Comparison of ENCODE assay signal across 11 mouse cellular contexts in the genomic region with DNA sequence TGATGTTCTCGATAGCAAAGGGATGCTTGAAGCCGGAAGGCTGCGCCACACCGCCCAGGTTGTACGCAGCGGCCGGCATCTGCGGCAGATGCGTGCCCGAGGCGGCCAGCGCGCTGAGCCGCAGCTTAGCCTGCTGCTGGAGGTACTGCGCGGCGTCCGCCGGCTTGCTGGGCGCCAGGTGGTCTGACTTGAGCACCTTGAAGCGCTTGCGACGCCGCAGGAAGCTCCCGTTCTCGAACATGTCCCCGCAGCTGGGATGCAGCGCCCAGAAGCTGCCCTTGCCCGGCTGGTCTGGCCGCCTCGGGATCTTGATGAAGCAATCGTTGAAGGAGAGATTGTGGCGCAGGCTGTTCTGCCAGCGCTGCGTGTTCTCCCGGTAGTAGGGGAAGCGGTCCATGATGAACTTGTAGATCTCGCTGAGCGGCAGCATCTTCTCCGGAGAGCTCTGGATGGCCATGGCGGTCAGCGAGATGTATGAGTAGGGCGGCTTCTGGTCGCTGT. TPM values are rescaled to one million over a fixed set of nuclear protein-coding genes. Genes with fewer than 3 reads are reported as not detected.
DNase-seq lines count a peak whose midpoint lies in the region; ATAC-seq and TF ChIP-seq lines count a peak whose summit lies in the region.
"Had no signal": no experiment of that assay in that cellular context is flagged by ENCODE, and none has a peak within 500 bp of the region (broad histone marks: within the 10 kb centered on the region; RNA-seq: fewer than 3 reads in every experiment).

No protein-coding gene starts in this region.

- under 1% methylated on average over 44 of the region's 44 CpGs for WGBS in kidney, embryonic 14.5 days
- WGBS in embryonic facial prominence, embryonic 10.5 days, result under 1% methylated on average over 44 of the region's 44 CpGs
- whole genome bisulfite sequencing in hindbrain, postnatal 0 days, result 1% methylated on average over 44 of the region's 44 CpGs
- under 1% methylated on average over 44 of the region's 44 CpGs for WGBS in neural tube, embryonic 15.5 days

- no peak for TF ChIP-seq CTCF in hindbrain, postnatal 0 days (IDR thresholded peaks at IDR 0.05; ENCODE audit: low read depth)

- H3K27ac ChIP-seq in kidney, embryonic 14.5 days (ENCODE audit: low read depth, low read length), result no peak overlapping the region
- peak overlapping the region; percentile 37; the same call in 1 of the 2 replicates for H3K27ac ChIP-seq in embryonic facial prominence, embryonic 10.5 days (replicated peaks)
- peak overlapping the region; percentile 61 for H3K27ac ChIP-seq in hindbrain, postnatal 0 days
- H3K27ac ChIP-seq in neural tube, embryonic 15.5 days (replicated peaks), result peak overlapping the region; percentile 52

- no peaks in the 10 kb centered on the region for H3K9me3 ChIP-seq in kidney, embryonic 14.5 days (ENCODE audit: control insufficient read depth, low read length)
- no peaks in the 10 kb centered on the region for H3K9me3 ChIP-seq in embryonic facial prominence, embryonic 10.5 days
- no peaks in the 10 kb centered on the region for H3K9me3 ChIP-seq in hindbrain, postnatal 0 days (ENCODE audit: low read length)
- no peaks in the 10 kb centered on the region for H3K9me3 ChIP-seq in neural tube, embryonic 15.5 days (replicated peaks)

- H3K4me1 ChIP-seq in kidney, embryonic 14.5 days (ENCODE audit: control insufficient read depth, insufficient read depth, low read length), result no peaks in the 10 kb centered on the region
- H3K4me1 ChIP-seq in embryonic facial prominence, embryonic 10.5 days, result peaks cover 56% of the 10 kb centered on the region
- H3K4me1 ChIP-seq in hindbrain, postnatal 0 days (ENCODE audit: insufficient read depth, low read length), result no peaks in the 10 kb centered on the region
- peaks cover 33% of the 10 kb centered on the region for H3K4me1 ChIP-seq in neural tube, embryonic 15.5 days

- no peak overlapping the region for H3K9ac ChIP-seq in kidney, embryonic 14.5 days (ENCODE audit: low read depth, low read length)
- peak overlapping the region; percentile 49 for H3K9ac ChIP-seq in hindbrain, postnatal 0 days (replicated peaks; ENCODE audit: low read length)
- H3K9ac ChIP-seq in neural tube, embryonic 15.5 days (replicated peaks), result peak overlapping the region; percentile 8
- H3K9ac ChIP-seq: liver, postnatal 0 days had no signal

- no peak overlapping the region; the same call in 1 of the 2 replicates for H3K4me2 ChIP-seq in kidney, embryonic 14.5 days (replicated peaks; ENCODE audit: low read depth, low read length)
- peak overlapping the region; percentile 42 for H3K4me2 ChIP-seq in hindbrain, postnatal 0 days (ENCODE audit: low read depth, low read length)
- peak overlapping the region; percentile 55 for H3K4me2 ChIP-seq in neural tube, embryonic 15.5 days

- peak overlapping the region; percentile 12; the same call in 1 of the 2 replicates for H3K4me3 ChIP-seq in kidney, embryonic 14.5 days (ENCODE audit: low read length)
- H3K4me3 ChIP-seq in embryonic facial prominence, embryonic 10.5 days, result peak overlapping the region; percentile 52
- H3K4me3 ChIP-seq in hindbrain, postnatal 0 days (ENCODE audit: low read length), result peak overlapping the region; percentile 40
- H3K4me3 ChIP-seq in neural tube, embryonic 15.5 days (replicated peaks), result peak overlapping the region; percentile 35

- H3K27me3 ChIP-seq in kidney, embryonic 14.5 days (ENCODE audit: control insufficient read depth, insufficient read depth, low read length), result peaks cover 97% of the 10 kb centered on the region
- H3K27me3 ChIP-seq in embryonic facial prominence, embryonic 10.5 days (replicated peaks; ENCODE audit: low read depth, poor library complexity, severe bottlenecking), result peaks cover 100% of the 10 kb centered on the region
- H3K27me3 ChIP-seq in hindbrain, postnatal 0 days (ENCODE audit: insufficient read depth, low read length), result peaks cover 88% of the 10 kb centered on the region
- H3K27me3 ChIP-seq in neural tube, embryonic 15.5 days (replicated peaks), result peaks cover 86% of the 10 kb centered on the region

- ATAC-seq in kidney, embryonic 14.5 days (ENCODE audit: low FRiP score, low TSS enrichment), result 0 out of 2 replicates have a peak, but pooled peaks have one; percentile 16
- no peak for ATAC-seq in hindbrain, postnatal 0 days
- ATAC-seq in neural tube, embryonic 15.5 days (ENCODE audit: low FRiP score), result no peak
- ATAC-seq: intestine, postnatal 0 days; liver, postnatal 0 days; Patski had no signal

- no peaks in the 10 kb centered on the region for H3K36me3 ChIP-seq in kidney, embryonic 14.5 days (ENCODE audit: control insufficient read depth, insufficient read depth, low read length)
- H3K36me3 ChIP-seq in embryonic facial prominence, embryonic 10.5 days (replicated peaks), result no peaks in the 10 kb centered on the region
- H3K36me3 ChIP-seq in hindbrain, postnatal 0 days (ENCODE audit: insufficient read depth, low read length), result no peaks in the 10 kb centered on the region
- H3K36me3 ChIP-seq in neural tube, embryonic 15.5 days, result no peaks in the 10 kb centered on the region

- no peak for DNase-seq in kidney, postnatal 14 days
- peak; percentile 65 for DNase-seq in embryonic facial prominence, embryonic 10.5 days (ENCODE audit: low spot score)
- no peak for DNase-seq in hindbrain, postnatal 0 days (ENCODE audit: low spot score)
- DNase-seq in layer of hippocampus, adult 18-20 months (ENCODE audit: low spot score in 2 of 2), result no peak
- no peak for DNase-seq in cerebellum, adult 18-20 months
- no peak for DNase-seq in cerebellum, postnatal 25 days
- DNase-seq: liver, postnatal 0 days had no signal

RNA-seq across cellular contexts. Expression of a gene that starts 1.0 kb away (rescaled TPM):
- polyA plus RNA-seq in kidney, embryonic 14.5 days (2014; fragmentation: Nextera tagmentation; extraction: Ambion mirVana), result 0.07 TPM in 2 replicates
- polyA plus RNA-seq in embryonic facial prominence, embryonic 10.5 days (2016; fragmentation: Nextera tagmentation; extraction: Ambion mirVana), result 0.26 and 2.2 TPM in 2 replicates
- 10.0 and 11.4 TPM in 2 replicates for total RNA-seq in hindbrain, postnatal 0 days (2014; rRNA removed)
- 5.5 and 5.7 TPM in 2 replicates for polyA plus RNA-seq in hindbrain, postnatal 0 days (2015; fragmentation: Nextera tagmentation; extraction: Ambion mirVana)
- 4.7 and 7.4 TPM in 2 replicates for polyA plus RNA-seq in neural tube, embryonic 15.5 days (2015; fragmentation: Nextera tagmentation; extraction: Ambion mirVana)
- not detected for total RNA-seq in layer of hippocampus, adult 18-20 months (2021)
- polyA plus RNA-seq: intestine, postnatal 0 days; liver, postnatal 0 days; Patski had no signal
